Mouse (Mus musculus): ENCODE measurements around the gene Dmrt1.

Dmrt1 gene

GRCm38 (mm10) chr19:25569778-25570177, 64.4 kb downstream of the Dmrt1 start:
- DNase-seq (ENCODE audit: low read depth, low spot score), result no peak

GRCm38 (mm10) chr19:25574431-25574830, 69.0 kb downstream of the Dmrt1 start:
- DNase-seq (ENCODE audit: low read depth, low spot score), result no peak

- DNase-seq (ENCODE audit: low read depth, low spot score), result no peak
Measured at GRCm38 (mm10) chr19:25574981-25575814, 69.8 kb downstream of the Dmrt1 start.

GRCm38 (mm10) chr19:25578358-25578757, 72.9 kb downstream of the Dmrt1 start:
- no peak for DNase-seq (ENCODE audit: low read depth, low spot score)

- no peak for DNase-seq (ENCODE audit: low read depth, low spot score)
Measured at GRCm38 (mm10) chr19:25579440-25579839, 74.0 kb downstream of the Dmrt1 start.

GRCm38 (mm10) chr19:25597717-25598232, 92.4 kb downstream of the Dmrt1 start:
- DNase-seq (ENCODE audit: low read depth, low spot score), result no peak

GRCm38 (mm10) chr19:25598626-25599025, 93.2 kb downstream of the Dmrt1 start:
- no peak for DNase-seq (ENCODE audit: low read depth, low spot score)

- DNase-seq (ENCODE audit: low read depth, low spot score), result no peak
Measured at GRCm38 (mm10) chr19:25601966-25602365, 96.5 kb downstream of the Dmrt1 start.

GRCm38 (mm10) chr19:25607461-25608205, 102.2 kb downstream of the Dmrt1 start:
- DNase-seq (ENCODE audit: low read depth, low spot score), result no peak

GRCm38 (mm10) chr19:25608206-25608580, 102.8 kb downstream of the Dmrt1 start:
- no peak for DNase-seq (ENCODE audit: low read depth, low spot score)

- no peak for DNase-seq (ENCODE audit: low read depth, low spot score)
Measured at GRCm38 (mm10) chr19:25608961-25609850, 103.8 kb downstream of the Dmrt1 start.

- DNase-seq (ENCODE audit: low read depth, low spot score), result no peak
Measured at GRCm38 (mm10) chr19:25610015-25610410, 104.6 kb downstream of the Dmrt1 start, which contains the start of gene Dmrt3. Gene Dmrt3 (plus strand): TSS chr19:25610301.

- no peak for DNase-seq (ENCODE audit: low read depth, low spot score)
Measured at GRCm38 (mm10) chr19:25610411-25611111, 105.1 kb downstream of the Dmrt1 start.

- no peak for DNase-seq (ENCODE audit: low read depth, low spot score)
Measured at GRCm38 (mm10) chr19:25611116-25611515, 105.7 kb downstream of the Dmrt1 start.

GRCm38 (mm10) chr19:25611876-25612805, 106.7 kb downstream of the Dmrt1 start:
- no peak for DNase-seq (ENCODE audit: low read depth, low spot score)

GRCm38 (mm10) chr19:25612806-25613295, 107.4 kb downstream of the Dmrt1 start:
- DNase-seq (ENCODE audit: low read depth, low spot score), result no peak

- DNase-seq (ENCODE audit: low read depth, low spot score), result no peak
Measured at GRCm38 (mm10) chr19:25613476-25614300, 108.3 kb downstream of the Dmrt1 start.

GRCm38 (mm10) chr19:25615889-25616288, 110.5 kb downstream of the Dmrt1 start:
- DNase-seq (ENCODE audit: low read depth, low spot score), result no peak
